Mouse (Mus musculus) bone marrow macrophage, adult 2 months (primary cell): ENCODE results near the gene Crlf1. TPM values are rescaled to one million over a fixed set of nuclear protein-coding genes. Genes with fewer than 3 reads are reported as not detected.

Experiments used
- H3K27ac ChIP-seq: 2 replicates; pipeline ENCODE4 v1.5.1; 2012; ENCODE audit warnings: low read depth, low read length; ENCODE audit not compliant: insufficient read depth
- H3K4me1 ChIP-seq: 2 replicates; pipeline ENCODE4 v1.6.1; 2012; ENCODE audit warnings: low read length; ENCODE audit not compliant: control insufficient read depth, insufficient read depth
- H3K4me3 ChIP-seq: 2 replicates; pipeline ENCODE4 v1.5.1; 2012; ENCODE audit warnings: mild to moderate bottlenecking, low read length, moderate library complexity; ENCODE audit not compliant: insufficient read depth
- CTCF ChIP-seq: IDR thresholded peaks from 2 replicates; pipeline ENCODE4 v1.5.1; 2012; ENCODE audit warnings: low read depth, mild to moderate bottlenecking, low read length, moderate library complexity
- POLR2A ChIP-seq: IDR thresholded peaks from 2 replicates; pipeline ENCODE4 v1.6.1; 2012; ENCODE audit warnings: mild to moderate bottlenecking, low read depth, low read length, borderline replicate concordance
- polyA plus RNA-seq: library from polyadenylated mRNA; stranded (reverse); fragments of >200 nt; gene quantifications from 2 replicates; pipeline ENCODE4 v1.2.4, GENCODE M21; 2012; ENCODE audit not compliant: missing spikeins, insufficient read depth, insufficient read length

The Crlf1 gene
- polyA plus RNA-seq, 1 experiment: 1.0 TPM

DNA sequence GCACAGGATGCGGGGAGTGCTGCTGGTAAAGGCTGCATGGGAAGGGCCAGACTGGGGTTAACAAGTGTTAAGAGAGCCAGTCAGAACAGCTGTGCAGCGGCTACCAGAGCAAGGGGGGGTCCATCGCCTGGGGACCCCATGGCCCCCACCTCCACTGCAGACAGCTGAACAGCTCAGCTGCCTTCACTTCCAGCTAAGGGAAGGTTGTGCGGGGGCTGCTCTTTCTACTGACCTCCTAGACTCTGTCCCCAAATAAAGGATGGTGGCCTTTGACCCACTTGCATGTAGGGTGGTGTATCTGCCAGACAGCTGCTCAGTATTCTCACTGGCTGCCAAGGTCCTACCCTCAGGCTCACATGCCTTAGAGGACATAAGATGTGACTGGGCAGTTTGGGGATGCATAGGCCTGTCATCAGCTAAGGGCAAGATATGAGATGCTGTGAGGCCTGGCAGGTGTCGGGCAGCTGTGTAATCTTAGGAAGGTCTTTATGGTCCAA is 25.7 kb upstream of the Crlf1 start:
- TF ChIP-seq POLR2A (no peak), CTCF (no peak)
- no peak overlapping the region for H3K4me3 ChIP-seq
- H3K4me1 ChIP-seq: no peaks in the 10 kb centered on the region
- no peak overlapping the region for H3K27ac ChIP-seq

DNA sequence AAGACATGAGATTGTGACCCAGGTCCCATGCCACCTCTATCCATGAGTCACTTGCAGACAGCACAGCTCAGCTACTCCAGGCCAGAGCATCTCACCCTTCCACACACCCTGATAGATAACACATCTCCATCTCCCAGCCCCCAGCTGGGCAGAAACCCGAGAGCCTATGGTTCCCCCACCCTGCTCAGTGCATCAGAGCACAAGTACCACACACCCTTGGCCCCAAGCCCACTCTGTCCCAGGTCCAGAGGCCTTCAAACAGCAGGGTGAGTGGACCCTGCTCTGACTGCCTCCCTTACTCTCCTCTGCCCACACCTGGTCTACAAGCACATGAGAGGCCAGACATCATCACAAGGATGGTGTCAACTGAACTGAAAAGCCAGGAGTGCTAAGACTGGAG is 25.1 kb upstream of the Crlf1 start:
- no peaks in the 10 kb centered on the region; the same call in 1 of the 2 replicates for H3K4me1 ChIP-seq
- H3K4me3 ChIP-seq: no peak overlapping the region
- no peak overlapping the region for H3K27ac ChIP-seq
- TF ChIP-seq POLR2A (no peak), CTCF (no peak)

DNA sequence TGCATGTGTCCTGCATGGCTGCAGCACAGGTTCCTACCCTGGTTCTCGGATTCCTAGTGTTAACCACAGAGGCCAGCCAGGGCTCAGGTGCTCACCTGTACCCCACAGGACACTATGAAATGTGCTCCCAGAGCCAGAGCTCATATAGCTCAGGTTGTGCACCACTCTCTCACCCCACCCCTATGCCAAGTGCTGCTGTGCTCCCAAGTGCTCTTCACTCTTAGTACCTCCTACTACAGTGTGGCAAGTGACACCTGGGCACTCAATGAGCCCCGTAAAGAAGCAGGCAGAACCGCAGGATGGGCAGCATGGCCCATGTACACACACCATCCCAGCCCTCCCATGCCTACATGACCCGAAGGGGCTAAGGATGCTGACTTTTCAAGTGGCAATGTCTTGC is 24.2 kb upstream of the Crlf1 start:
- H3K27ac ChIP-seq: no peak overlapping the region
- no peak overlapping the region for H3K4me3 ChIP-seq
- no peak for TF ChIP-seq POLR2A
- TF ChIP-seq CTCF: no peak
- H3K4me1 ChIP-seq: no peaks in the 10 kb centered on the region; the same call in 1 of the 2 replicates

DNA sequence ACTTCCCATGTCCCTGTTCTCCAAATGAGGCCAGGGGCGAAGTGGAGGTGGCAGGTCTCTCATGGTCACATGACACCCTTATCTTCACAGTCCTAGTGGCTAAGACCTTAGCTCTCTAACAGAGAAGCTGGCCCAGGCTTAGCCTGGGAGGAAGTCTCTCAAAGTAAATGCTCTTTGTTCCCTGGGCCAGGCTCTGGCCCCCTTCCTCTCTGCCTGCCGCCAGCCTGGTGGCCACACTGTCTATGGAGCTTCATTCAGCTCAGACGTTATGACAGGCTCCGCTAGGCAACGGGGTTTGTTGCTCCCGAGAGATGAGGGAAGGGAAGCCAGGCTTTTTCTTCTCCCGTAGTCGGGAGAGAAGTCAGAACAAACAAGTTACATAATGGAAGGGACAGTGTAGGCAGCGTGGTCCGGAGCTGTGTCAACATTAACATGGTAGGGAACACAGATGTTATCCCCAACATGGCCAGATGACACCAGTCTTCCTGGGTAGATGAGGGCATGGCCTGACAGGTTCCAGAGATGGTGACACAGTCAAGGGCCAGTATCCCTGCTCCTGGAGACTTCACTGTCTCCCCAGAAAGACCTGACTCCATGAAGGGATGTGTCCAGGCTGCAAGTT is 23.6 kb upstream of the Crlf1 start:
- Histone ChIP-seq H3K4me1 (no peaks in the 10 kb centered on the region; the same call in 1 of the 2 replicates), H3K27ac (no peak overlapping the region), H3K4me3 (no peak overlapping the region)
- TF ChIP-seq CTCF (no peak), POLR2A (no peak)

DNA sequence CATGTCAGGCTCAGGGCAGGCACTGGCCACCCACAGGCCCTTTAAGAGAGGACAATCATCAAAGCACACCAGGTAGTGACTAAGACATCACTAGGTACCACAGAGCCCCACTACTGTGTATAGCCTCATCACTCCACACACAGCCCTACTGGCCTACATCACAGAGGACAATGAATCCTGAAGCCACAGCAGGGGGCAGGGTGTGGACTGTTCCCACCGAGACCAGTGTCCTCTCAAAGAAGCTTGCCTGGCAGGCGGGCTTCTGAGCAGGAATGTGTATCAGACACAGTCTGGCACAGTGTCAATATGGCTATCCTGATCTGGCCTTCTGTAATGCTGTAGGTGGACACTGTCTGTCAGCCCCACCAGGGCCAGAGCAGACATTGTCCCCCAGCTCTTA is 23.0 kb upstream of the Crlf1 start:
- no peaks in the 10 kb centered on the region; the same call in 1 of the 2 replicates for H3K4me1 ChIP-seq
- H3K4me3 ChIP-seq: no peak overlapping the region
- H3K27ac ChIP-seq: no peak overlapping the region
- TF ChIP-seq POLR2A: no peak
- TF ChIP-seq CTCF: no peak

DNA sequence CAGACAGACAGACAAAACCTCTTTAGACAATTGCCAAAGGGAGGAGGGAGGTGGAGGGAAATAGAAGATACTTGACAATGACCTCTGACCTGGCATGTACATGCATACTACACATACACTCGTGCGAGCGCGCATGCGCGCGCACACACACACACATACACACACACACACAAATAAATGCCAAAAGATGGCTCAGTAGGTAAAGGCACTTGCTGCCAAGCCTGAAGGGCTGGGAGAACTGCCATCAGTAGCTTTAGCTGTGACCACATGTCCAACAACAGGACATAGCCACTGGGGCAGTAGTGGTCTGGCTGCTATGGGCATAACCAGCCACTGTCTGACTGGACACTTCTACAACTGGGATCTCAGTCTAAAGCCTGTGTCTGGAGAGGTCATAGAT is 21.1 kb upstream of the Crlf1 start:
- Histone ChIP-seq H3K27ac (no peak overlapping the region), H3K4me3 (no peak overlapping the region), H3K4me1 (peaks cover 6% of the 10 kb centered on the region; the same call in 1 of the 2 replicates)
- TF ChIP-seq POLR2A (no peak), CTCF (no peak)

DNA sequence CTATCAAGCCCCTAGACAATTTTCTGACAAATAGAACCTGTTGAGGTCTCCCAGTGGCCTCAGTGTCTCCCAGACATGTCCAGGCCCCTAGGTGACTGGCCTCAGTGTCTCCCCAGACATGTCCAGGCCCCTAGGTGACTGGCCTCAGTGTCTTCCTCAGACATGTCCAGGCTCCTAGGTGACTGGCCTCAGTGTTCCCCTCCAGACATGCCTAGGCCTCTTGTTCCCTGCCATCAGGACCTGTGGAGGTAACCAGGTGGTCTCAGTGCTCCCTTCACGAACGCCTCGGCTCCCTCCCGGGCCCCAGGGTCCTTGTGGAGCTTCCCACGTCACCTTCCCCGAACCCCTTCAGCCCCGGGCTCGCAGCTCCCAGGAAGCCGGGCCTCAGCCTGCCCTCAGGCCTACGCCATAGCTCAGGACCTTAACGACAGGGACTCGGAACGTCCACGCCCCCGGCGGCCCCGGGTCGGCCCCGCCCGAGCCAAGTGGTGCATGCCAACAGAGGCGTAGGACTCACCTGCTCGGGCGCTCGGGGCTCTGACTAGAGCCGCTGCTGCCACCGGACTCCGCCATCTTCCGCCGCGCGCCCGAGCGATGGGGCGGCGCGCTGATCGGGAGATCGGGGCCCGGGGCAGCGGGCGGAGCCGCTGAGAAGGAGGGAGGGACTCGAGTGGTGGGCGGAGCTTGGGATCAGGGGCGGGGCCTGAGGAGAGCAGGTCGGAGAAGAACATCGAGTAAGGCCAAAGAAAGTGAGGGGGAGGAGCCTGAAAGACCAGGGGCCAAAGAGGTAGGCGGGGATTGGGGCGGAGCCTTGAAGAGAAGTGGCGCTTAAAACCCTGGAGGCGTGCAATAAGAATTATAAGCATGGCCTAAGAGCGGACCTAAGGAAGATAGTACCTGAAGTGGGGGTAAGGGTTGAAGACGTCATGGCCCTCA is 16.4 kb upstream of the Crlf1 start, which contains the start of gene Klhl26:
Gene Klhl26, minus strand, starts transcription at position 636 of the 936 bp plus-strand sequence.
- TF ChIP-seq CTCF (no peak), POLR2A (no peak; the same call in 1 of the 2 replicates)
- Histone ChIP-seq H3K27ac (peak within 1 kb of the TSS; percentile 34), H3K4me3 (peak within 1 kb of the TSS; percentile 98), H3K4me1 (peaks cover 6% of the 10 kb centered on the region; the same call in 1 of the 2 replicates)

DNA sequence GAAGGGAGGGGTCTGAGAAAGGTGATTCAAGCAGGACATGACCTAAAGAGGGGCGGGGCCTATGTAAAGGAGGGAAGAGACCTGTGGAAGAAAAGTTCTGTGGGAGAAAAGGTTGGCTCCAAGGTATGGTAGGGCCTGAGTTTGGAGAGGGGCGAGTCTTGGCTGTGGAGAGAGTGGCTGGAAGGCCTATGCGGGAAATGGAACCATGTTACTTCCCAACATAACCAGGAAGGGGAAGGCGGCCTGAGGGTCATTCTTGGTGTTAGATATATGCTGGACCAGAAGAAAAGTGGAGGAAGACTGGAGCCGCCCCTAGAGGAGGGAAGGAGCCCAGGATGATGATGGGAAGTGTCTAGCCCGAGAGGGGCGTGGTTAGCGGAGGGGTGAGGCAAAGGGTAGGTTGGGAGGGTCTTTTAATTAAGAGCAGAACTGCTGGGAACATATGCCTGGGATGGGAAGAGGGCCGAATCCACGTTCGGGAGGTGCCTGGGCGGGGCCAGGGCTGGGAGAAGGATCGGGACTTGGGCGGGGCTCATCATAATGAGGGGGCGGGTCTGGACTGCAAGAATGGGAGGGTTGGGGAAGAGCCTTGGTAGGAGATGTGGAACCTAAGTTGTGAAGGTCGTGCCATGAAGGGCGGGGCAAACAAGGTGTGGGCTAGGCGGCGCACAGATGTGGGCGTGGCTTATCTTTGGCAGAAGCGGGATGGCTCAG is 15.5 kb upstream of the Crlf1 start:
- H3K27ac ChIP-seq: no peak overlapping the region
- no peak for TF ChIP-seq POLR2A
- TF ChIP-seq CTCF: no peak
- H3K4me3 ChIP-seq: peak overlapping the region; percentile 98
- H3K4me1 ChIP-seq: peaks cover 6% of the 10 kb centered on the region; the same call in 1 of the 2 replicates

DNA sequence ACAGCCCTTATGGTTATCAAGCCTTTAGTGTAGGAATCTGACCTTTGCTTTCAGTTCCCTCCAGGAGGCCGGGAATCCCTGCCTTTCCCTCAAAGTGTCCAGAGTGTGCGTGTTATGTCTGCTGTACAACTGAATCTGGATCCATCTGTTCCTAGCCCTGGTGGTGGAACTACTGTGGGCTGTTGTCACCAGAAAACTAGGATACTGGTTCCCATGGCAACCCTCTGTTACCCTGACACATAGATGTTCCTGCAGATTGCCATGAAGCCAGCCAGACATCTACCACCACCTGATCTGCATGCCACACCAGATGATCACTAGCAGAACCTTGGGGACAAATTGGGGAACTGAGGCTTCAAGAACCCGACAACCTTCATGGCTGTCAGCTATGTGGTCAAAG is 11.1 kb upstream of the Crlf1 start:
- no peak for TF ChIP-seq CTCF
- no peak overlapping the region for H3K27ac ChIP-seq
- no peaks in the 10 kb centered on the region for H3K4me1 ChIP-seq
- H3K4me3 ChIP-seq: no peak overlapping the region
